Mouse (Mus musculus) liver, embryonic 14.5 days (tissue): Measurements from ENCODE around the gene Mdm4. TPM values are rescaled to one million over a fixed set of nuclear protein-coding genes. Genes with fewer than 3 reads are reported as not detected.

Source experiments
- ATAC-seq: fragments of 200-750 bp; cut with Nextera tagmentation; 2 replicates; pipeline ENCODE4 v1.8.0; 2017; ENCODE audit warnings: moderate number of reproducible peaks, mild to moderate bottlenecking, moderate library complexity; ENCODE audit not compliant: insufficient read depth
- DNase-seq, 3 experiments: peaks; one replicate each; pipeline ENCODE4 v3.0.0-alpha.2; 2012 to 2013; ENCODE audit warnings: low read depth in 3 of 3, low spot score in 3 of 3
- H3K27ac ChIP-seq: fragments of 300-500 bp; sonication (generic); 2 replicates; pipeline ENCODE4 v1.5.1; 2014; ENCODE audit warnings: moderate library complexity, mild to moderate bottlenecking, control low read depth, inconsistent platforms
- H3K27me3 ChIP-seq: fragments of 300-500 bp; sonication (generic); 2 replicates; pipeline ENCODE4 v1.6.1; 2014; ENCODE audit warnings: mild to moderate bottlenecking, low read length, moderate library complexity; ENCODE audit not compliant: control insufficient read depth, insufficient read depth
- H3K36me3 ChIP-seq: fragments of 300-500 bp; sonication (generic); replicated peaks from 2 replicates; pipeline ENCODE4 v1.6.1; 2014; ENCODE audit warnings: low read depth; ENCODE audit not compliant: control insufficient read depth, insufficient read depth
- H3K4me1 ChIP-seq, 2 experiments: fragments of 200-500 bp in 1 of 2; fragments of 300-500 bp in 1 of 2; sonication (generic) in 1 of 2; replicated peaks; 2 replicates each; pipeline ENCODE4 v1.6.1; 2012 to 2014; ENCODE audit warnings: antibody characterized with exemption in 1 of 2, inconsistent platforms in 1 of 2, low read length in 1 of 2; ENCODE audit not compliant: control insufficient read depth in 2 of 2, insufficient read depth in 2 of 2
- H3K4me2 ChIP-seq: fragments of 300-500 bp; sonication (generic); 2 replicates; pipeline ENCODE4 v1.6.1; 2014; ENCODE audit warnings: low read depth, mild to moderate bottlenecking, control low read depth, moderate library complexity
- H3K4me3 ChIP-seq, 2 experiments: fragments of 200-500 bp in 1 of 2; fragments of 300-500 bp in 1 of 2; sonication (generic) in 1 of 2; 2 replicates each; pipeline ENCODE4 v1.5.1; 2012 to 2014; ENCODE audit warnings: low read depth in 2 of 2, low read length in 2 of 2, mild to moderate bottlenecking in 2 of 2, control low read depth in 1 of 2, inconsistent platforms in 1 of 2, moderate library complexity in 1 of 2; ENCODE audit not compliant: insufficient read depth in 1 of 2
- H3K9ac ChIP-seq: fragments of 300-500 bp; sonication (generic); replicated peaks from 2 replicates; pipeline ENCODE4 v1.6.1; 2014; ENCODE audit warnings: mild to moderate bottlenecking, control low read depth, moderate library complexity
- H3K9me3 ChIP-seq: fragments of 300-500 bp; sonication (generic); 2 replicates; pipeline ENCODE4 v1.6.1; 2016; ENCODE audit warnings: low read length, mixed read lengths; ENCODE audit not compliant: control insufficient read depth
- CTCF ChIP-seq: IDR thresholded peaks from 2 replicates; pipeline ENCODE4 v1.5.1; 2016; ENCODE audit warnings: antibody characterized with exemption, low read depth, control low read depth
- EP300 ChIP-seq: IDR thresholded peaks from 2 replicates; pipeline ENCODE4 v1.6.1; 2016; ENCODE audit warnings: antibody characterized with exemption, low read depth
- WGBS: fragments of 180-500 bp; shearing (Covaris S2); extraction: QIAGEN DNeasy Blood & Tissue Kit; methylation state at CpG from one replicate; pipeline ENCODE4 v1.1.7; 2014; ENCODE audit not compliant: insufficient replicate concordance; 5-methylcytosine and 5-hydroxymethylcytosine counted together
- polyA plus RNA-seq, 2 experiments: library from polyadenylated mRNA; depleted of rRNA in 1 of 2; stranded (reverse) in 1 of 2; unstranded in 1 of 2; fragments of >200 nt; fragmentation: Nextera tagmentation in 1 of 2; extraction: Ambion mirVana in 1 of 2; gene quantifications; 2 replicates each; pipeline versions ENCODE4 v1.2.1 to v1.2.3; 2012 to 2014

Gene Mdm4
- polyA plus RNA-seq, 2 experiments: 11.6 to 25.9 TPM

DNA sequence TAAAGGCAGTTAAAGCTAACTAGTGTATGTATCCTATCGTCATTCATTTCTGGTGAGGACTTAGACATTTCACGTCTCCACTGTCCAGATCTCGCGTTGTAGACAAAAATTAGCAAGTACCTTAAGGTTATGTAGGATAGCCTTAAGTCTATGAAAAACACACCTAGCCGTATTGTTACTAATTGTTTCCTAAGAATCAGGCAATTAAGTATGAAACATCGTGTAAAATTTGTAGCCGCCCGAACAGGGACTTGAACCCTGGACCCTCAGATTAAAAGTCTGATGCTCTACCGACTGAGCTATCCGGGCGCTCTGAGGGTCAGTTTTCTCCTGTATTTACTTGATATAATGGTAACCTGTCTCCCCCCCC, 3.7 kb upstream of the Mdm4 start:
- Histone ChIP-seq H3K4me2 (peak overlapping the region; percentile 61), H3K27me3 (no peaks in the 10 kb centered on the region), H3K27ac (peak overlapping the region; percentile 26; the same call in 1 of the 2 replicates), H3K36me3 (no peaks in the 10 kb centered on the region), H3K4me1 (peaks cover 5 to 7% of the 10 kb centered on the region in 2 experiments; a peak in 3 of 4 replicates), H3K4me3 (peak overlapping the region; percentile 59 to 99; a peak in 3 of 4 replicates), H3K9me3 (no peaks in the 10 kb centered on the region), H3K9ac (peak overlapping the region; percentile 58; the same call in 1 of the 2 replicates)
- no peak for TF ChIP-seq EP300
- no peak for TF ChIP-seq CTCF
- ATAC-seq (peak; percentile 82), DNase-seq (peak in 1 of 3 experiments; percentile 38)
- 1% methylated on average over 11 of the region's 11 CpGs for WGBS

DNA sequence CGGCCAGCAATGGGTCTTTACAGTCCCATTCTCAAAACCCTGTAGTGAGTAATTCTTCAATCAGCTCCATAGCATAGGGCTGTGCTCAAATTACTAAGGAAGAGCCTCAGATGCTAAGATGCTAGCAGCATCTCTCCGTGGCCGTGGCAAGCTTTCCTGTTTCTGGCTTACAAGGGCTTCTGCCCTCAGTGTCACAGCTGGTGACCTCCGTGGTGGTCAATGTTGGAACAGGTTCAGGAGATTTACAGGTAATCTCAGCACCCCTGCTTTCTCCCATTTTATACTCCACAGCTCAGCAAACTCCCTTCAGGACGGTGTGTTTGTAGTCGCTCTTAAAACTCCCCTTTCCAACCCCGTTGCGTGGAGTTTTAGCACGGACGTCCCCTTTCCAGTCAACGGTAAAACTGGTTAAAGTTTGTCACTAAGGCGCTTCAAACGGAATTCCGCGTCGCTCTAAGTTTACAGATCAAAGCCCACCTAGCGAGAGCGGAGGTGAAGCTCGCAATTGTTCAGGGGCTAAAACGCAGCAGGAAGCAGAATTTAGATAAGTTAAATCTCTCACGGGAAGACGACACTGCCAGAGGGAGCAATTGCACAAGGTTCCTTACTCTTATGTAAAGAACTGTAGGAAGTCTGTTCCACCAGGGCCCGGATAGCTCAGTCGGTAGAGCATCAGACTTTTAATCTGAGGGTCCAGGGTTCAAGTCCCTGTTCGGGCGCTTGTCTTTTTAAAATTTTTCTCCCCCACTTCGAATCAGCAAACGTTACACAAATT, 3.1 kb upstream of the Mdm4 start:
- peak overlapping the region; percentile 61 for H3K4me2 ChIP-seq
- no peaks in the 10 kb centered on the region for H3K27me3 ChIP-seq
- peaks cover 5 to 7% of the 10 kb centered on the region in 2 experiments; a peak in 3 of 4 replicates for H3K4me1 ChIP-seq
- H3K4me3 ChIP-seq: peak overlapping the region; percentile 59 to 99
- TF ChIP-seq CTCF: no peak
- 0 out of 2 replicates have a peak, but pooled peaks have one; percentile 15 for TF ChIP-seq EP300
- WGBS: under 1% methylated on average over 28 of the region's 28 CpGs
- peak; percentile 88 for ATAC-seq
- no peaks in the 10 kb centered on the region for H3K36me3 ChIP-seq
- H3K9ac ChIP-seq: peak overlapping the region; percentile 58
- peak overlapping the region; percentile 26 for H3K27ac ChIP-seq
- peak; percentile 68 to 73 (median 68) for DNase-seq
- no peaks in the 10 kb centered on the region for H3K9me3 ChIP-seq

DNA sequence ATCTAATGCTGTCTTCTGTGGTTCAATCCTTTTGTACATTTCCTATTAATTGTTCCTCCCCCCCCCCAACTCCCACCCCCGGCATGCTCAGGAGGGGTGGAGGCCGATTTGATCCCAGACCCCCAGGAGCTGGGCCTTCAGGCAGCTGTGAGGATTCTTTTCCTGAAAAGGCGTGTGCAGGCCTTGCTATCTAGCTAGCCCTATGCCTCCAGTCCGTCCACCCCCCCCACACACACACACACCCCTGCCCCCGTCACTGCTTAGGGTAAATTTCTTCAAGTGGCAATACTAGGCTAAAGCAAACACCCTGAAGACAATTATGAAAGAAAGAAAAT, 2.6 kb upstream of the Mdm4 start:
- Histone ChIP-seq H3K4me3 (peak overlapping the region; percentile 59 to 99), H3K27me3 (no peaks in the 10 kb centered on the region), H3K9me3 (no peaks in the 10 kb centered on the region), H3K4me1 (peaks cover 9 to 11% of the 10 kb centered on the region in 2 experiments), H3K36me3 (no peaks in the 10 kb centered on the region), H3K4me2 (peak overlapping the region; percentile 61), H3K9ac (peak overlapping the region; percentile 58), H3K27ac (peak overlapping the region; percentile 9)
- 14% methylated on average over 5 of the region's 5 CpGs for WGBS
- ATAC-seq (no peak), DNase-seq (no peak)
- TF ChIP-seq CTCF: no peak
- no peak for TF ChIP-seq EP300

DNA sequence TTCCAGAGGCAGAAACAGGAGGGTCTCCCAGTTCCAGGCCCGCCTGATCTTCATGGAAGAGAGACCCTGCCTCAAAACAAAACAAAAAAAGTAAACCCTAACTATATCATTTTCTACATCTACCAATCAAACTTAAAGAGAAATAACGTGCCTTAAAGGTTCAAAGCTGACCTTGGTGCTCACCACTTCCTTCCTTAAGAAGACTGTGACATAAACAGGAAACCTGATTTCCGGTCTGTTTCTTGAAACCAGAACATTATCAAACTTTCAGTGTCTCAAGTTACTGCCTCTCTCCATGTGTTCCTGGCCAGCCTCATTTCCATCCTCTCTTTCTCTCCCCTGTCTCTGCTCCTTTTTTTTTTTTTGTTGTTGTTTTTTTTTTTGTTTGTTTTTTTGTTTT, 617 bp downstream of the Mdm4 start:
- H3K36me3 ChIP-seq: no peaks in the 10 kb centered on the region
- no peaks in the 10 kb centered on the region for H3K27me3 ChIP-seq
- TF ChIP-seq EP300: no peak
- TF ChIP-seq CTCF: no peak
- DNase-seq: no peak
- no peak for ATAC-seq
- H3K4me1 ChIP-seq: peaks cover 12 to 15% of the 10 kb centered on the region in 2 experiments
- H3K9me3 ChIP-seq: no peaks in the 10 kb centered on the region
- H3K27ac ChIP-seq: no peak overlapping the region
- H3K4me2 ChIP-seq: no peak overlapping the region
- 33% methylated on average over 3 of the region's 3 CpGs for WGBS
- H3K4me3 ChIP-seq: no peak overlapping the region
- no peak overlapping the region for H3K9ac ChIP-seq

DNA sequence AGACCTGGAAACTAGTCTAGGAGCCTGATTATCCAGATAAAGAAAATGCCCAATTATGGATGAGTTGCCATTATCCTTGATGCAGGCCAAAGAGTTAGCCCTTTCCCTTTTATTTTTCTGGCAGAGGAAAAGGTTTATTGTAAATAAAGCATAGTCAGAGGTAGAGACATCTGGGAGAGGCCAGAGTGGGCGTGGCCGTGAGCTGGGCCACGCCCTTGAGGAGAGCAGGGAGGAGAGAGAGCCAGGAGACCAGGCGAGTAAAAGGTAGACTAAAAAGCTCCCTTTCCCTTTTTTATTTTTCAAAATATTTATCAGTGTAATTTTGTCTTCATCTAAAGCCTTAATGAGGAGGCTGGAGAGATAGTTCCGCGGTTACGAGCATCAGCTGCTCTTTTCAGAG, 2.4 kb downstream of the Mdm4 start:
- H3K27ac ChIP-seq: peak overlapping the region; percentile 23
- no peaks in the 10 kb centered on the region for H3K9me3 ChIP-seq
- no peak overlapping the region; the same call in 1 of the 2 replicates for H3K9ac ChIP-seq
- WGBS: 34% methylated on average over 7 of the region's 7 CpGs
- peak overlapping the region; percentile 40 for H3K4me2 ChIP-seq
- no peak overlapping the region for H3K4me3 ChIP-seq
- no peaks in the 10 kb centered on the region for H3K27me3 ChIP-seq
- peak; percentile 54 to 68 (median 60) for DNase-seq
- peak; percentile 53 for ATAC-seq
- H3K36me3 ChIP-seq: no peaks in the 10 kb centered on the region
- H3K4me1 ChIP-seq: peaks cover 12 to 16% of the 10 kb centered on the region in 2 experiments
- TF ChIP-seq EP300 (no peak), CTCF (no peak)
